Mouse (Mus musculus) brain, embryonic 14.5 days (tissue): ENCODE data around the gene Fdx1l.

ENCODE experiments used
- CTCF ChIP-seq: fragments of 200-500 bp; IDR thresholded peaks from 2 replicates; pipeline ENCODE4 v1.5.1; 2012; ENCODE audit warnings: inconsistent platforms, mild to moderate bottlenecking, moderate library complexity, borderline replicate concordance; ENCODE audit not compliant: insufficient read depth, insufficient read length; ENCODE audit errors: extremely low read depth
- POLR2A ChIP-seq: fragments of 200-500 bp; IDR thresholded peaks from 2 replicates; pipeline ENCODE4 v1.6.1; 2012; ENCODE audit warnings: mild to moderate bottlenecking, inconsistent platforms, borderline replicate concordance; ENCODE audit not compliant: poor library complexity, insufficient read depth, insufficient read length, severe bottlenecking; ENCODE audit errors: extremely low read depth

DNA sequence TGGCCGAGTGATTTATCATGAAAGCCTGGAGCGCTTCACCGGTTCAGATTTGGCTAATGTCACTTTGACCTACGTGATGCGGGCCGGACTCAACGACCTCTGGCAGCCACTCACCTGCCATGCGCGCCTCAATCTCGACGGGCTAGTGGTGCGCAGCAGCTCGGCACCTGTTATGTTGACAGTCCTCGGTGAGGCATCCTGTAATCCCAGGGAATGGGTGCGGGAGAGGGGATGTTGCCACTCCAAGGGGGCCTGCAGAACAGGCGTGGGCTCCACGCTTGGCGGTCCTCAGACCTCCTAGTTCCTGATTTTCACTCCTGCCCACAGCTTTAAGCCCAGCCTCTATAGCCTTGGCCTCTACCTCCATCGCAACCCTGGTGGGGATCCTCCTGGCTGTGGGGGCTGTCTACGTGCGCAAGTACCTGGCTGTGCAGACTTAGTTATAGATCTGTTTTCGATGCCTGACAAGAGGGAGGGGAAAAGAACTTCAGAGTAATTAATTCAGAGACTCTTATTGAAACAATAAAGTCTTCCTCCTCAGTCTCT, 43.3 kb downstream of the Fdx1l start:
- TF ChIP-seq CTCF (no peak), POLR2A (no peak)
